Mouse (Mus musculus): ENCODE measurements around the gene Cmpk1.

GRCm38 (mm10) chr4:114986211-114986590, 840 bp downstream of the Cmpk1 start:
- no peak for TF ChIP-seq TAL1 (IDR thresholded peaks at IDR 0.05; ENCODE audit: low read length)
- TF ChIP-seq GATA1 (IDR thresholded peaks at IDR 0.05; ENCODE audit: low read length): no peak
